Mouse (Mus musculus) forebrain, embryonic 15.5 days (tissue): ENCODE results near the gene Aldh4a1. TPM values are rescaled to one million over a fixed set of nuclear protein-coding genes. Genes with fewer than 3 reads are reported as not detected.
A peak's percentile ranks its signal among the peaks of the same experiment; 100 is the strongest.

ENCODE experiments used
- ATAC-seq: fragments of 200-750 bp; cut with Nextera tagmentation; replicated peaks from 2 replicates; pipeline ENCODE4 v1.8.0; 2017; ENCODE audit warnings: mild to moderate bottlenecking, moderate TSS enrichment, moderate library complexity
- H3K27ac ChIP-seq: fragments of 300-500 bp; sonication (generic); replicated peaks from 2 replicates; pipeline ENCODE4 v1.5.1; 2015; ENCODE audit warnings: mild to moderate bottlenecking, inconsistent platforms
- H3K27me3 ChIP-seq: fragments of 300-500 bp; sonication (generic); 2 replicates; pipeline ENCODE4 v1.6.1; 2015; ENCODE audit warnings: inconsistent platforms
- H3K36me3 ChIP-seq: fragments of 300-500 bp; sonication (generic); 2 replicates; pipeline ENCODE4 v1.6.1; 2015; ENCODE audit warnings: mild to moderate bottlenecking, inconsistent platforms
- H3K4me1 ChIP-seq: fragments of 300-500 bp; sonication (generic); 2 replicates; pipeline ENCODE4 v1.6.1; 2015; ENCODE audit warnings: inconsistent platforms
- H3K4me2 ChIP-seq: fragments of 300-500 bp; sonication (generic); replicated peaks from 2 replicates; pipeline ENCODE4 v1.6.1; 2015; ENCODE audit warnings: mild to moderate bottlenecking, inconsistent platforms
- H3K4me3 ChIP-seq: fragments of 300-500 bp; sonication (generic); 2 replicates; pipeline ENCODE4 v1.5.1; 2015; ENCODE audit warnings: mild to moderate bottlenecking, inconsistent platforms
- H3K9ac ChIP-seq: fragments of 300-500 bp; sonication (generic); replicated peaks from 2 replicates; pipeline ENCODE4 v1.6.1; 2015; ENCODE audit warnings: mild to moderate bottlenecking, inconsistent platforms
- H3K9me3 ChIP-seq: fragments of 300-500 bp; sonication (generic); 2 replicates; pipeline ENCODE4 v1.6.1; 2016; ENCODE audit warnings: inconsistent platforms
- WGBS: fragments of 180-500 bp; shearing (Covaris S2); methylation state at CpG from one replicate; pipeline ENCODE4 v1.1.7; 2015; ENCODE audit warnings: mixed read lengths; 5-methylcytosine and 5-hydroxymethylcytosine counted together
- polyA plus RNA-seq: library from polyadenylated mRNA; unstranded; fragments of >200 nt; fragmentation: Nextera tagmentation; extraction: Ambion mirVana; gene quantifications from 2 replicates; pipeline ENCODE4 v1.2.1, GENCODE M21; 2015

Aldh4a1 gene
- polyA plus RNA-seq, 1 experiment from 2014 or later, result 27.7 TPM

DNA sequence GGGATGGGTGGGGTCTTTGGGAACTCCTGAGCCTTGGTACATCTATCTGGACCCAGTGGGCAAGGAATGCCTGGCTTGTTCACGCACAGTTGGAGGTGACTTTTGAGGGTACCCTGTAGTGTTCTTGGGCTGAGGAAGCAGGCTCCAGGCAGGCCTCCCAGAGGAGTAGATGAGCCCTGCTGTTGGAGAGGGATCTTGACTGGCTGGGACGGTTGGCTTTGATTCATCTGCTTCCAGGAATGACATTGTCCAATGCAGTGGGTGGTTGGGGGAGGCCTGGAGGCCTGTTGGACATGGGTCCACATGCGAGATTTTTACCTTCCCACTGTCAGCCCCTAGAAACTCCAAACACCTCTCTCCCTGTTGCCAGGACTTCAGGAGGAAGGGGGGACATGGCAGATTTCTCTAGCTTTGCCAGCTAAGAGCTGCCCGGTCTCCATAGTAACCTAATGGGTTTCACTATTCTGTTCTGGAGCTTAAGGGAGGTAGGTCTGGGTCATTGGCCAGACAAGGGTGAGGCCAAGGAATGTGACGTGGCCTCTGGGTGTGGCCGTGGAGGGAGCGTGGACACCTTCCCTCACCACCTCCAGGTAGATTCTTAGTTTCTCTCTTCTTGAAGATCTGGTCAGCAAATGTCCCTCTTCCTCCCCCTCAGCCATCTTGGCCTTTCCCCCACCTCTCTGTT is 9.0 kb downstream of the Aldh4a1 start:
- Histone ChIP-seq H3K9me3 (no peaks in the 10 kb centered on the region), H3K4me1 (no peaks in the 10 kb centered on the region), H3K36me3 (no peaks in the 10 kb centered on the region), H3K27ac (no peak overlapping the region), H3K9ac (no peak overlapping the region), H3K4me2 (no peak overlapping the region), H3K27me3 (no peaks in the 10 kb centered on the region), H3K4me3 (no peak overlapping the region)
- 84% methylated on average over 7 of the region's 7 CpGs for WGBS
- no peak for ATAC-seq

DNA sequence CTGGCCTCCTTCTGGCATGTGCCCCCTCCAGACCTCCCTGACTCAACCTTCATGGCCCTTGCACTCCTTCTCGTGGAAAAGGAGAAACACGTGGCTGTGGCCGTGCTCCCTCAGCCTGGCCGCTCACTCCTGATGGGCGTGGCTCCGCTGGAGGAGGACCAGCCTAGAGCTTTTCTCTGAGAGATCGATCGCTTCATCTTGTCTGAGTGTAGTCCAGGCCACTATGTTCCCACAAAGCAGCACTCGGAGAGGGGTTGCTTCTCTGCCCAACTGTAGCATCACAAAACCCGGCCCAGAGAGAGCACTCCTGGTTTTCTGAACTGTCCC is 9.6 kb downstream of the Aldh4a1 start:
- Histone ChIP-seq H3K4me3 (no peak overlapping the region), H3K36me3 (no peaks in the 10 kb centered on the region), H3K27me3 (no peaks in the 10 kb centered on the region), H3K4me1 (no peaks in the 10 kb centered on the region), H3K9ac (no peak overlapping the region), H3K9me3 (no peaks in the 10 kb centered on the region), H3K4me2 (no peak overlapping the region), H3K27ac (no peak overlapping the region)
- WGBS, result 84% methylated on average over 10 of the region's 10 CpGs
- ATAC-seq, result no peak

GRCm38 (mm10) chr4:139636373-139636772 is 13.7 kb downstream of the Aldh4a1 start:
- no peaks in the 10 kb centered on the region for H3K9me3 ChIP-seq
- 25% methylated on average over 7 of the region's 7 CpGs for WGBS
- no peak for ATAC-seq
- H3K4me2 ChIP-seq, result no peak overlapping the region
- H3K4me3 ChIP-seq, result no peak overlapping the region
- H3K36me3 ChIP-seq, result no peaks in the 10 kb centered on the region
- no peak overlapping the region for H3K9ac ChIP-seq
- no peaks in the 10 kb centered on the region for H3K4me1 ChIP-seq
- H3K27ac ChIP-seq, result no peak overlapping the region
- peaks cover 2% of the 10 kb centered on the region; the same call in 1 of the 2 replicates for H3K27me3 ChIP-seq

DNA sequence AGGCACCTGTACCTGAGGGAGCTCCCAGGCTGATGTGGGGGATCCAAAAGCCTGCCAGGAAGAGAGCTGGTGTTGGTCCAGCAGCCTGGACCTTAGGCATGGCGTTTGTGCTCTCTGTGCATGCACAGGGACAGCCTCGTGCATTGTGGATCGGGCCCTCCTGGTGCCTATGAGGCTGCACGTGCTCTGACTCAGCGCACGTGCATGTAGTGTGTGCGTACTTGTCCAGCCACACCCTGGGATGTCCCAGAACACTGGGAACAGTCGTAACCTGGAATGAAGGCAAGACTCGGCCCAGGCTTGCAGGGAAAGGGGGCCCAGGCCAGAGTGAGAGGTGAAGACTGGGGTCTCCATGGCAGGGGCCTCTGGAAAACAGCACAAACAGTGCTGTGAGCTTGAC is 15.2 kb downstream of the Aldh4a1 start:
- no peak for ATAC-seq
- peaks cover 7% of the 10 kb centered on the region for H3K4me1 ChIP-seq
- no peak overlapping the region for H3K27ac ChIP-seq
- whole genome bisulfite sequencing, result 88% methylated on average over 9 of the region's 9 CpGs
- no peak overlapping the region for H3K4me2 ChIP-seq
- H3K4me3 ChIP-seq, result no peak overlapping the region
- H3K9ac ChIP-seq, result no peak overlapping the region
- H3K27me3 ChIP-seq, result peaks cover 5% of the 10 kb centered on the region; the same call in 1 of the 2 replicates
- no peaks in the 10 kb centered on the region for H3K9me3 ChIP-seq
- no peaks in the 10 kb centered on the region for H3K36me3 ChIP-seq

DNA sequence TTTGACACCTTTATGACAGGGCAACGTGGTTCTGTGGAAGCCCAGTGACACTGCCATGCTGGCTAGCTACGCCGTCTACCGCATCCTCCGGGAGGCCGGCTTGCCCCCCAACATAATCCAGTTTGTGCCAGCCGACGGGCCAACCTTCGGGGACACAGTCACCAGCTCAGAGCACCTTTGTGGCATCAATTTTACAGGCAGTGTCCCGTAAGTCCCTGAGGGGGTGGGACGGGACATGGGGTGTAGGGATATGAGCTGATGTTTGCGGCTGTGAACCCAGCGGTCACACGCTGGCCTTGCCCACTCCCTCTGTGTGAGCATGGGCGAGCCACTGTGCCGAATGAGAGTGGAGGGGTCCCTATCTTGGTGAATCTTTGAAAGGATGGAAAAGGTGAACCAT is 15.7 kb downstream of the Aldh4a1 start:
- no peak for ATAC-seq
- peaks cover 5% of the 10 kb centered on the region; the same call in 1 of the 2 replicates for H3K27me3 ChIP-seq
- no peak overlapping the region for H3K27ac ChIP-seq
- H3K4me1 ChIP-seq, result peaks cover 7% of the 10 kb centered on the region
- no peaks in the 10 kb centered on the region for H3K36me3 ChIP-seq
- H3K4me3 ChIP-seq, result no peak overlapping the region
- no peak overlapping the region for H3K9ac ChIP-seq
- H3K9me3 ChIP-seq, result no peaks in the 10 kb centered on the region
- no peak overlapping the region for H3K4me2 ChIP-seq
- WGBS, result 94% methylated on average over 16 of the region's 16 CpGs

DNA sequence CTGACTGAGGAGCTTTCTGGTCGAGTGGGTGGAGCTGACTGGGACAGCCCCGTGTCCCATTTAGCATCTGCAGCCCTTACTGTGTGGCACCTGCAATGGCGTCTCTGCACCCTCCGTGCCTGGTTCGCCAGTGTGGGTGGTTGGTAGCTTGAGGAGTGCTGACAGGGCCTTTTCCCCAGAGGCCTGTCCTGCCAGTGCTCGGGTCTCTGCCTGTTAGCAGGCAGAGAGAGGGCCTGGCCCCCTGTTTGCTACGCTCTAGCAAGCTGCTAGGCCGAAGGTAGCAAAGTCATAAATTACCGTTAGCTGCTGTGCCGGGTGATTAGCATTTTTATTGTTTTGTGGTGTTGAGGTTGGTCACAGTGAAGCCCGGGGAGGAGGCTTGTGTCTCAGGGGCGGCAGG is 17.1 kb downstream of the Aldh4a1 start:
- no peaks in the 10 kb centered on the region for H3K9me3 ChIP-seq
- peaks cover 7% of the 10 kb centered on the region for H3K4me1 ChIP-seq
- H3K36me3 ChIP-seq, result peaks cover 2% of the 10 kb centered on the region; the same call in 1 of the 2 replicates
- no peak overlapping the region for H3K9ac ChIP-seq
- H3K4me3 ChIP-seq, result no peak overlapping the region
- no peak for ATAC-seq
- H3K27ac ChIP-seq, result no peak overlapping the region
- no peak overlapping the region for H3K4me2 ChIP-seq
- H3K27me3 ChIP-seq, result peaks cover 5% of the 10 kb centered on the region; the same call in 1 of the 2 replicates
- 34% methylated on average over 12 of the region's 12 CpGs for WGBS

- Histone ChIP-seq H3K4me2 (no peak overlapping the region), H3K9ac (no peak overlapping the region), H3K27me3 (peaks cover 5% of the 10 kb centered on the region; the same call in 1 of the 2 replicates), H3K36me3 (peaks cover 5% of the 10 kb centered on the region; the same call in 1 of the 2 replicates), H3K4me1 (peaks cover 7% of the 10 kb centered on the region), H3K9me3 (no peaks in the 10 kb centered on the region), H3K27ac (no peak overlapping the region), H3K4me3 (no peak overlapping the region)
- ATAC-seq, result no peak
- WGBS, result 71% methylated on average over 12 of the region's 12 CpGs
Measured at GRCm38 (mm10) chr4:139640333-139640732, 17.7 kb downstream of the Aldh4a1 start.

DNA sequence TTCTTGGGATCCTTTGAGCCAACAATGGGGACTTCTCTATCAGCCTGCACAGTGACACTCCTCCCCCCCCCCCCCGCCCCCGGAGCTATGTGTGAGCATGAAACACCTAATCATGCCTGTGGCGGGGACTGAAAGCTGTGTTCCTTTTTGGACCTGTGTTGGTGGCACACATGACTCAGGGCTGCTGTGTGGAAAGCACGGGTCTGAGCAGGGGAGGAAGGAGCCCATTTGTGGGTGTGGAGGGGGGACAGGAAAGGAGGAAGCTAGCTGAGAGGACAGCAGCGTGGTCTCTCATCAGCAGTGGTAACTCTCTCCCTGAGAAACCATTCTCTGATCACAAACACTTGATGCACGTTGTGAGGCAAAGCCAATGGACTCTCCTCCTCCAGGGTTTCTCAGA is 18.1 kb downstream of the Aldh4a1 start:
- no peak overlapping the region for H3K4me3 ChIP-seq
- peaks cover 7% of the 10 kb centered on the region for H3K4me1 ChIP-seq
- no peak overlapping the region for H3K27ac ChIP-seq
- peaks cover 5% of the 10 kb centered on the region; the same call in 1 of the 2 replicates for H3K36me3 ChIP-seq
- H3K9ac ChIP-seq, result no peak overlapping the region
- no peak overlapping the region for H3K4me2 ChIP-seq
- no peaks in the 10 kb centered on the region for H3K9me3 ChIP-seq
- H3K27me3 ChIP-seq, result peaks cover 5% of the 10 kb centered on the region; the same call in 1 of the 2 replicates
- no peak for ATAC-seq
- 51% methylated on average over 5 of the region's 6 CpGs for WGBS

DNA sequence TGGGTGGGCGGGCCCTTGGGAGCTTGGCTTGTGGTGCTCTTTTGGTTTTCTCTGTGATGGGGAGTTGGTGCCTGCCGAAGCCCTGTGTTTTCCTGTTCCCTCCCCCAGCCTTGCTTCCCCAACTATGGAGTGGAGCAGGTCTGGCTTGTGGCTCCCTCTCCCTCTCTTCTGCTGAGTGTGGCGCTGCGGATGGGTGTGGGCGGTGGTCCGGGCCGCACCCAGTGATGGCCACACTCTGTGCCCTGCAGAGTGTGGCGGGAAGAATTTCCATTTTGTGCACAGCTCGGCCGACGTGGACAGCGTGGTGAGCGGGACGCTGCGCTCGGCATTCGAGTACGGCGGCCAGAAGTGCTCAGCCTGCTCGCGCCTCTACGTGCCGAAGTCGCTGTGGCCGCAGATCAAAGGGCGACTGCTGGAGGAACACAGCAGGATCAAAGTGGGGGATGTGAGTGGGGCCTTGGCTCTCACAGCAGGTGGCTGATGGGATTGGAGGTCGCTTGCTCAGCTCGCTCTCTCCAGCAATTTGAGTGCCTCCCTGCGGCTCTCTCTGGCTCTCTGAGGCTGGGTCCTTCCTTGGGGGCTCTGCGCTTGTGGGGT is 19.3 kb downstream of the Aldh4a1 start:
- ATAC-seq, result no peak
- WGBS, result 3% methylated on average over 30 of the region's 30 CpGs

GRCm38 (mm10) chr4:139643972-139644371 is 21.3 kb downstream of the Aldh4a1 start:
- no peak overlapping the region for H3K9ac ChIP-seq
- no peak overlapping the region for H3K27ac ChIP-seq
- ATAC-seq, result peak; percentile 54
- WGBS, result 16% methylated on average over 9 of the region's 9 CpGs
- peaks cover 15% of the 10 kb centered on the region for H3K36me3 ChIP-seq
- no peak overlapping the region for H3K4me3 ChIP-seq
- no peaks in the 10 kb centered on the region for H3K9me3 ChIP-seq
- peaks cover 7% of the 10 kb centered on the region for H3K4me1 ChIP-seq
- H3K4me2 ChIP-seq, result no peak overlapping the region
- H3K27me3 ChIP-seq, result peaks cover 5% of the 10 kb centered on the region; the same call in 1 of the 2 replicates

More for the DNA sequence above, 19.3 kb downstream of the Aldh4a1 start:
- Histone ChIP-seq H3K27ac (no peak overlapping the region), H3K9me3 (no peaks in the 10 kb centered on the region), H3K4me2 (peak overlapping the region; percentile 30), H3K9ac (no peak overlapping the region), H3K27me3 (peaks cover 5% of the 10 kb centered on the region; the same call in 1 of the 2 replicates), H3K4me1 (peaks cover 7% of the 10 kb centered on the region), H3K4me3 (no peak overlapping the region), H3K36me3 (peaks cover 6% of the 10 kb centered on the region; the same call in 1 of the 2 replicates)

DNA sequence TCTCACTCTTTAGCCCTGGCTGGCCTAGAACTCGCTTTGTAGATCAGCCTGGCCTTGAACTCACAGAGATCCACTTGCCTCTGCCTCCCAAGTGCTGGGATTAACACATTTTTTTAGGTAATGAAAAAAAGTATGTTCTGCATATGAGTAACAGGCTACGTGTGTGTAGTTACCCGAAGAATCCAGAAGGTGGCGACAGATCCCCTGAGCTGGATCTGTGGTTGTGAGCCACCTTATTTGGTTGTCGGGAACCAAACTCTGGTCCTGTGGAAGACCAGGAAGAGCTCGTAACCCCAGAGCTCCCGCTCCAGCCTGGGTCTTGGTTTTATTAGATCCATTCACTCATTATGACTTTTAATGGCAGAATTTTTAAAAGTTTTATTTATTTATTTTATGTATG is 24.2 kb downstream of the Aldh4a1 start:
- Histone ChIP-seq H3K36me3 (peaks cover 17% of the 10 kb centered on the region), H3K4me1 (peaks cover 3% of the 10 kb centered on the region), H3K4me2 (no peak overlapping the region), H3K27ac (no peak overlapping the region), H3K9ac (no peak overlapping the region), H3K9me3 (no peaks in the 10 kb centered on the region), H3K27me3 (no peaks in the 10 kb centered on the region), H3K4me3 (no peak overlapping the region)
- WGBS, result 85% methylated on average over 7 of the region's 7 CpGs
- no peak for ATAC-seq

DNA sequence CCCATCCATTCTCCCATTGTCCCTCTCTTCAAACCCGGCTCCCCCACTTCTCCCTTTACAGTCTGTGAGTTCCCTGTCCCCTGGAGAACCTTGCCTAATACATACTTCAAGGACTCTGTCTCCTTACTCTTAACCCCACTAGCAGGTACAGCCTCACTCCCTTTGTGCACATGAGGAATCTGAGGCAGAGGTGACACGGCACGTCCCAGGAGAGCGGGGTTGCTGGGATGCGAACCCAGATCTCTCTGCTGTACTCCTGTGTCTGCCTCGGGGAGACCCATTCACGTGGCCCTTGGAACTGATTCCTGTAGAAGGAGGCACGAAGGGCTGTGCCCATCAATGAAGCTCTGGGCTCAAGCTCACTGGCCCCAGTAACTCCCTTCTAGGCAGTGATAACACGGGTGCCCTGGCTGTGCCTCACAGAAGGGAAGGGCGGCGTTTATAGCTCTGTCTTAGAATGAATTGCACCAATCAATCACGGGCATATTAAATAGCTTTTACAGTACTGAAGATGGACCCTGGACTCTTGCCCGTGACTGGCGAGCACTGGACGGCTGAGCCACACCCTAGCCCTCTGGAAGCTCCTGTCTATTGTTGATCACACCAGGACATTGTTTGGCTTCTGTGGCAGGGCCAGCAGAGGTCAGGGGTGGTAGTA is 27.5 kb downstream of the Aldh4a1 start:
- H3K4me2 ChIP-seq, result no peak overlapping the region
- 80% methylated on average over 15 of the region's 15 CpGs for WGBS

More for the DNA sequence above, 27.5 kb downstream of the Aldh4a1 start:
- no peak for ATAC-seq
- Histone ChIP-seq H3K9ac (no peak overlapping the region), H3K36me3 (peaks cover 11% of the 10 kb centered on the region), H3K27ac (no peak overlapping the region), H3K9me3 (no peaks in the 10 kb centered on the region), H3K4me3 (no peak overlapping the region), H3K4me1 (no peaks in the 10 kb centered on the region), H3K27me3 (no peaks in the 10 kb centered on the region)
